Mouse (Mus musculus) pancreas, adult 10 weeks (tissue): Measurements from ENCODE around the gene Ntn1. TPM values are rescaled to one million over a fixed set of nuclear protein-coding genes. Genes with fewer than 3 reads are reported as not detected.

Source experiments
- polyA plus RNA-seq: library from polyadenylated mRNA; stranded (reverse); fragments of 350-450 nt; fragmentation: Illumina TruSeq; extraction: RNeasy Lipid Tissue Mini Kit (QIAGEN cat#74804); gene quantifications from one replicate; pipeline ENCODE4 v1.2.3, GENCODE M21; 2015; ENCODE audit warnings: low read depth, low replicate concordance; ENCODE audit not compliant: insufficient read depth

Ntn1 gene
- polyA plus RNA-seq = 8.7 TPM

GRCm38 (mm10) chr11:68400727-68401219, at the start of gene Ntn1:
TSS of gene Ntn1 (minus strand) at chr11:68400823.

GRCm38 (mm10) chr11:68431699-68432360, 31.2 kb upstream of the Ntn1 start, which contains the start of gene Pik3r5:
TSS of gene Pik3r5 (plus strand) at chr11:68432121.

Other genes starting within 250 kb of the Ntn1 start
- 0.59 TPM for gene Pik3r5, start 31.3 kb upstream of the Ntn1 start, polyA plus RNA-seq
- 1.4 TPM for gene Pik3r6, start 102.2 kb upstream of the Ntn1 start, polyA plus RNA-seq
- not detected for gene Mfsd6l, start 155.4 kb upstream of the Ntn1 start, polyA plus RNA-seq
- not detected for gene Ccdc42, start 186.2 kb upstream of the Ntn1 start, polyA plus RNA-seq